Mouse (Mus musculus) hindbrain, postnatal 0 days (tissue): ENCODE measurements around the gene Wnt2. TPM values are rescaled to one million over a fixed set of nuclear protein-coding genes. Genes with fewer than 3 reads are reported as not detected.

Experiments used
- ATAC-seq: fragments of 200-750 bp; cut with Nextera tagmentation; 2 replicates; pipeline ENCODE4 v1.8.0; 2017; ENCODE audit warnings: mild to moderate bottlenecking, moderate TSS enrichment, moderate library complexity
- DNase-seq: peaks from one replicate; pipeline ENCODE4 v3.0.0-alpha.2; 2015; ENCODE audit warnings: low spot score
- H3K27ac ChIP-seq: fragments of 300-500 bp; sonication (generic); 2 replicates; pipeline ENCODE4 v1.5.1; 2014; ENCODE audit warnings: mild to moderate bottlenecking
- H3K27me3 ChIP-seq: fragments of 300-500 bp; sonication (generic); 2 replicates; pipeline ENCODE4 v1.6.1; 2014; ENCODE audit warnings: low read length, mixed read lengths; ENCODE audit not compliant: insufficient read depth
- H3K36me3 ChIP-seq: fragments of 300-500 bp; sonication (generic); 2 replicates; pipeline ENCODE4 v1.6.1; 2014; ENCODE audit warnings: low read length, mixed read lengths; ENCODE audit not compliant: insufficient read depth
- H3K4me1 ChIP-seq: fragments of 300-500 bp; sonication (generic); 2 replicates; pipeline ENCODE4 v1.6.1; 2014; ENCODE audit warnings: antibody characterized with exemption, low read length, mixed read lengths; ENCODE audit not compliant: insufficient read depth
- H3K4me2 ChIP-seq: fragments of 300-500 bp; sonication (generic); 2 replicates; pipeline ENCODE4 v1.6.1; 2014; ENCODE audit warnings: low read depth, mild to moderate bottlenecking, low read length, moderate library complexity, mixed read lengths
- H3K4me3 ChIP-seq: fragments of 300-500 bp; sonication (generic); 2 replicates; pipeline ENCODE4 v1.5.1; 2014; ENCODE audit warnings: low read length
- H3K9ac ChIP-seq: fragments of 300-500 bp; sonication (generic); replicated peaks from 2 replicates; pipeline ENCODE4 v1.6.1; 2014; ENCODE audit warnings: mild to moderate bottlenecking, low read length, moderate library complexity, mixed read lengths
- H3K9me3 ChIP-seq: fragments of 300-500 bp; sonication (generic); 2 replicates; pipeline ENCODE4 v1.6.1; 2016; ENCODE audit warnings: low read length, mixed read lengths
- CTCF ChIP-seq: IDR thresholded peaks from 2 replicates; pipeline ENCODE4 v1.5.1; 2016; ENCODE audit warnings: antibody characterized with exemption, control low read depth, low read depth
- WGBS: fragments of 180-500 bp; shearing (Covaris S2); extraction: QIAGEN DNeasy Blood & Tissue Kit; methylation state at CpG from one replicate; pipeline ENCODE4 v1.1.7; 2014; 5-methylcytosine and 5-hydroxymethylcytosine counted together
- polyA plus RNA-seq: library from polyadenylated mRNA; unstranded; fragments of >200 nt; fragmentation: Nextera tagmentation; extraction: Ambion mirVana; gene quantifications from 2 replicates; pipeline ENCODE4 v1.2.1, GENCODE M21; 2015
- total RNA-seq: library from RNA; depleted of rRNA; stranded (reverse); fragments of >200 nt; gene quantifications from 2 replicates; pipeline ENCODE4 v1.2.3, GENCODE M21; 2014

Wnt2 gene
- total and polyA plus RNA-seq, 2 experiments from 2014 or later: 0.33 to 1.2 TPM

GRCm38 (mm10) chr6:17963455-17963854 is 66.9 kb downstream of the Wnt2 start:
- Histone ChIP-seq H3K9ac (no peak overlapping the region), H3K9me3 (no peaks in the 10 kb centered on the region), H3K27ac (no peak overlapping the region), H3K4me3 (no peak overlapping the region), H3K27me3 (no peaks in the 10 kb centered on the region), H3K4me2 (no peak overlapping the region), H3K36me3 (no peaks in the 10 kb centered on the region), H3K4me1 (no peaks in the 10 kb centered on the region)
- TF ChIP-seq CTCF: no peak
- ATAC-seq: no peak
- DNase-seq: no peak
- 79% methylated on average over 3 of the region's 3 CpGs for WGBS

GRCm38 (mm10) chr6:17951779-17952178 is 78.6 kb downstream of the Wnt2 start:
- Histone ChIP-seq H3K4me3 (no peak overlapping the region), H3K36me3 (no peaks in the 10 kb centered on the region), H3K9ac (no peak overlapping the region), H3K4me1 (no peaks in the 10 kb centered on the region), H3K27ac (no peak overlapping the region), H3K4me2 (no peak overlapping the region), H3K9me3 (no peaks in the 10 kb centered on the region), H3K27me3 (no peaks in the 10 kb centered on the region)
- DNase-seq: no peak
- no peak for TF ChIP-seq CTCF
- no peak for ATAC-seq
- WGBS: 80% methylated on average over 8 of the region's 8 CpGs

- Histone ChIP-seq H3K4me3 (no peak overlapping the region), H3K9ac (no peak overlapping the region), H3K9me3 (no peaks in the 10 kb centered on the region), H3K27ac (no peak overlapping the region), H3K27me3 (no peaks in the 10 kb centered on the region), H3K4me2 (no peak overlapping the region), H3K36me3 (no peaks in the 10 kb centered on the region), H3K4me1 (no peaks in the 10 kb centered on the region)
- no peak for DNase-seq
- 83% methylated on average over 5 of the region's 5 CpGs for WGBS
- ATAC-seq: no peak
- TF ChIP-seq CTCF: no peak
Measured at GRCm38 (mm10) chr6:17949103-17949502, 81.3 kb downstream of the Wnt2 start.

- 77% methylated on average over 11 of the region's 11 CpGs for WGBS
- H3K4me3 ChIP-seq: no peak overlapping the region
- no peak overlapping the region for H3K27ac ChIP-seq
- no peak for ATAC-seq
- no peak overlapping the region for H3K4me2 ChIP-seq
- H3K36me3 ChIP-seq: no peaks in the 10 kb centered on the region; the same call in 1 of the 2 replicates
- H3K27me3 ChIP-seq: no peaks in the 10 kb centered on the region
- H3K9me3 ChIP-seq: no peaks in the 10 kb centered on the region
- TF ChIP-seq CTCF: no peak
- DNase-seq: no peak
- H3K4me1 ChIP-seq: no peaks in the 10 kb centered on the region
- no peak overlapping the region for H3K9ac ChIP-seq
Measured at GRCm38 (mm10) chr6:17947130-17947831, 83.1 kb downstream of the Wnt2 start.

- no peak for DNase-seq
- Histone ChIP-seq H3K9ac (no peak overlapping the region), H3K4me1 (0 out of 2 replicates have a peak, but pooled peaks cover 4% of the 10 kb centered on the region), H3K4me2 (no peak overlapping the region), H3K27me3 (no peaks in the 10 kb centered on the region), H3K9me3 (no peaks in the 10 kb centered on the region), H3K4me3 (no peak overlapping the region), H3K27ac (no peak overlapping the region), H3K36me3 (no peaks in the 10 kb centered on the region; the same call in 1 of the 2 replicates)
- WGBS: 82% methylated on average over 5 of the region's 5 CpGs
- TF ChIP-seq CTCF: no peak
- no peak for ATAC-seq
Measured at GRCm38 (mm10) chr6:17946456-17946855, 83.9 kb downstream of the Wnt2 start.

- Histone ChIP-seq H3K36me3 (peaks cover 9% of the 10 kb centered on the region; the same call in 1 of the 2 replicates), H3K9ac (no peak overlapping the region), H3K4me2 (no peak overlapping the region), H3K27ac (no peak overlapping the region), H3K4me1 (0 out of 2 replicates have a peak, but pooled peaks cover 4% of the 10 kb centered on the region), H3K4me3 (no peak overlapping the region), H3K27me3 (no peaks in the 10 kb centered on the region), H3K9me3 (no peaks in the 10 kb centered on the region)
- WGBS: 73% methylated on average over 9 of the region's 9 CpGs
- TF ChIP-seq CTCF: no peak
- no peak for DNase-seq
- no peak for ATAC-seq
Measured at GRCm38 (mm10) chr6:17943877-17944617, 86.3 kb downstream of the Wnt2 start.
